In genomic region chr2:11708538-11708937, GRCm38 (mm10) we compare ENCODE assay signal across 20 mouse cellular contexts. TPM values are rescaled to one million over a fixed set of nuclear protein-coding genes. Genes with fewer than 3 reads are reported as not detected.
DNase-seq lines count a peak whose midpoint lies in the region; ATAC-seq and TF ChIP-seq lines count a peak whose summit lies in the region.
"Had no signal": no experiment of that assay in that cellular context is flagged by ENCODE, and none has a peak within 500 bp of the region (broad histone marks: within the 10 kb centered on the region; RNA-seq: fewer than 3 reads in every experiment).

No protein-coding gene starts in this region.

- intact Hi-C loops in gastrocnemius, postnatal 14 days (cut with DNase I; ENCODE audit: low total_unique reads) = no loop called here

- H3K36me3 ChIP-seq in liver, postnatal 0 days (replicated peaks; ENCODE audit: insufficient read depth, low read length) = no peaks in the 10 kb centered on the region; the same call in 1 of the 2 replicates
- no peaks in the 10 kb centered on the region for H3K36me3 ChIP-seq in liver, embryonic 11.5 days (ENCODE audit: control insufficient read depth, insufficient read depth, low read length)
- H3K36me3 ChIP-seq: embryonic facial prominence, embryonic 10.5 days; G1E; hindbrain, embryonic 12.5 days; limb, embryonic 13.5 days; neural tube, embryonic 12.5 days had no signal

- H3K9ac ChIP-seq in liver, postnatal 0 days (replicated peaks) = no peak overlapping the region
- no peak overlapping the region for H3K9ac ChIP-seq in liver, embryonic 11.5 days (ENCODE audit: low read depth, low read length)
- H3K9ac ChIP-seq: forebrain, postnatal 0 days; hindbrain, embryonic 12.5 days; limb, embryonic 13.5 days; neural tube, embryonic 12.5 days had no signal

- H3K27me3 ChIP-seq in liver, postnatal 0 days (ENCODE audit: insufficient read depth, low read length) = no peaks in the 10 kb centered on the region
- peaks cover 6% of the 10 kb centered on the region; the same call in 1 of the 2 replicates for H3K27me3 ChIP-seq in liver, embryonic 11.5 days (replicated peaks; ENCODE audit: control insufficient read depth, insufficient read depth, low read length)

- peak; percentile 33; the same call in 1 of the 2 replicates for TF ChIP-seq EP300 in liver, postnatal 0 days (IDR thresholded peaks at IDR 0.05; ENCODE audit: low read depth)

- H3K4me1 ChIP-seq in liver, postnatal 0 days (ENCODE audit: insufficient read depth) = peaks cover 41% of the 10 kb centered on the region
- peaks cover 5% of the 10 kb centered on the region for H3K4me1 ChIP-seq in liver, embryonic 11.5 days (replicated peaks; ENCODE audit: control insufficient read depth, insufficient read depth, low read length)
- peaks cover 14% of the 10 kb centered on the region for H3K4me1 ChIP-seq in brown adipose tissue, adult 24 weeks (ENCODE audit: control insufficient read depth, insufficient read depth, insufficient read length, low read length)

- 30% methylated on average over 5 of the region's 5 CpGs for WGBS in liver, postnatal 0 days (ENCODE audit: insufficient replicate concordance)
- 59% methylated on average over 5 of the region's 5 CpGs for WGBS in liver, embryonic 11.5 days

- H3K4me3 ChIP-seq in liver, postnatal 0 days (ENCODE audit: low read depth, low read length) = no peak overlapping the region
- no peak overlapping the region for H3K4me3 ChIP-seq in liver, embryonic 11.5 days (ENCODE audit: low read depth, low read length)
- peak overlapping the region; percentile 24 for H3K4me3 ChIP-seq in brown adipose tissue, adult 24 weeks (ENCODE audit: insufficient read depth, low read depth, low read length)
- H3K4me3 ChIP-seq: embryonic facial prominence, embryonic 10.5 days; erythroblast, embryonic 14.5 days; hindbrain, embryonic 12.5 days; limb, embryonic 13.5 days; neural tube, embryonic 12.5 days had no signal

- peak; percentile 28 for DNase-seq in gastrocnemius, postnatal 25 days
- no peak for DNase-seq in gastrocnemius, postnatal 14 days
- DNase-seq in liver, postnatal 0 days = peak; percentile 24
- no peak for DNase-seq in liver, embryonic 11.5 days (ENCODE audit: low spot score)
- DNase-seq in testis, postnatal 14 days (ENCODE audit: low spot score) = no peak
- DNase-seq in MN1 (ENCODE audit: low spot score) = no peak
- DNase-seq: adrenal gland, postnatal 25 days; cerebellum, postnatal 25 days; forebrain, postnatal 0 days had no signal

- H3K4me2 ChIP-seq in liver, postnatal 0 days (ENCODE audit: low read depth, low read length) = peak overlapping the region; percentile 10
- no peak overlapping the region for H3K4me2 ChIP-seq in liver, embryonic 11.5 days
- H3K4me2 ChIP-seq: heart, embryonic 11.5 days; hindbrain, embryonic 12.5 days; limb, embryonic 13.5 days; neural tube, embryonic 12.5 days had no signal

- H3K27ac ChIP-seq in liver, postnatal 0 days (ENCODE audit: low read depth) = peak overlapping the region; percentile 69
- H3K27ac ChIP-seq in liver, embryonic 11.5 days (ENCODE audit: low read depth, low read length) = no peak overlapping the region
- H3K27ac ChIP-seq in brown adipose tissue, adult 24 weeks (replicated peaks; ENCODE audit: low read depth, low read length) = peak overlapping the region; percentile 88
- H3K27ac ChIP-seq: embryonic facial prominence, embryonic 10.5 days; hindbrain, embryonic 12.5 days; kidney, postnatal 0 days; limb, embryonic 13.5 days; neural tube, embryonic 12.5 days had no signal

- no peaks in the 10 kb centered on the region for H3K9me3 ChIP-seq in liver, postnatal 0 days (ENCODE audit: low read length)
- no peaks in the 10 kb centered on the region for H3K9me3 ChIP-seq in liver, embryonic 11.5 days (ENCODE audit: control insufficient read depth, low read length)
- H3K9me3 ChIP-seq: embryonic facial prominence, embryonic 10.5 days; G1E; hindbrain, embryonic 12.5 days; limb, embryonic 13.5 days; neural tube, embryonic 12.5 days had no signal

- TF ChIP-seq CTCF in liver, postnatal 0 days (IDR thresholded peaks at IDR 0.05; ENCODE audit: low read depth) = no peak

- ATAC-seq in liver, postnatal 0 days = peak; percentile 7; the same call in 1 of the 2 replicates
- ATAC-seq in liver, embryonic 11.5 days (replicated peaks; ENCODE audit: low FRiP score) = no peak
- peak; percentile 20 for ATAC-seq in megakaryocyte progenitor cell, adult 5-6 weeks (replicated peaks; ENCODE audit: poor library complexity)
- ATAC-seq: forebrain, postnatal 0 days; intestine, embryonic 16.5 days had no signal

RNA-seq across cellular contexts. Expression of gene Il15ra, which starts 3.4 kb away (rescaled TPM):
- total RNA-seq in gastrocnemius, postnatal 25 days (2021) = 10 to 100 TPM; 24.7 to 26.6 TPM
- total RNA-seq in gastrocnemius, postnatal 14 days (2021) = 10 to 100 TPM; 10.6 to 22.8 TPM
- polyA plus RNA-seq in liver, postnatal 0 days (2015; fragmentation: Nextera tagmentation; extraction: Ambion mirVana) = 23.8 and 31.1 TPM in 2 replicates
- polyA plus RNA-seq in liver, embryonic 11.5 days (2014; fragmentation: Nextera tagmentation; extraction: Ambion mirVana) = 1.6 and 2.1 TPM in 2 replicates
- 44.9 and 47.0 TPM in 2 replicates for polyA plus RNA-seq in brown adipose tissue, adult 24 weeks (2012; ENCODE audit: insufficient read depth, insufficient read length, missing spikeins)
- 22.2 and 27.2 TPM in 2 replicates for total RNA-seq in megakaryocyte progenitor cell, adult 5-6 weeks (2015)
- total RNA-seq in megakaryocyte progenitor cell, adult 5-6 weeks (2017) = 21.3 and 27.5 TPM in 2 replicates
- polyA plus RNA-seq: erythroblast, embryonic 14.5 days; G1E had no signal

Comparison
In these comparisons a context has a peak if more than half of its experiments do, and no peak if none do; other contexts are left out.
1. DNase-seq: peak in gastrocnemius, postnatal 25 days (single experiment) and liver, postnatal 0 days (single experiment); none in gastrocnemius, postnatal 14 days (single experiment), liver, embryonic 11.5 days (single experiment), testis, postnatal 14 days (single experiment) and MN1 (single experiment).